Mouse (Mus musculus) heart, embryonic 10.5 days (tissue): Measurements from ENCODE around the gene Pigyl. TPM values are rescaled to one million over a fixed set of nuclear protein-coding genes. Genes with fewer than 3 reads are reported as not detected.

Experiments used
- DNase-seq: peaks from one replicate; pipeline ENCODE4 v3.0.0-alpha.2; 2017; ENCODE audit warnings: low spot score
- H3K27ac ChIP-seq: fragments of 300-500 bp; sonication (generic); 2 replicates; pipeline ENCODE4 v1.5.1; 2016; ENCODE audit warnings: mild to moderate bottlenecking
- H3K27me3 ChIP-seq: fragments of 300-500 bp; sonication (generic); 2 replicates; pipeline ENCODE4 v1.6.1; 2016; ENCODE audit warnings: mild to moderate bottlenecking; ENCODE audit not compliant: poor library complexity, insufficient read depth, severe bottlenecking
- H3K36me3 ChIP-seq: fragments of 300-500 bp; sonication (generic); 2 replicates; pipeline ENCODE4 v1.6.1; 2016; ENCODE audit warnings: mild to moderate bottlenecking, moderate library complexity
- H3K4me1 ChIP-seq: fragments of 300-500 bp; sonication (generic); 2 replicates; pipeline ENCODE4 v1.6.1; 2016; ENCODE audit warnings: mild to moderate bottlenecking
- H3K4me3 ChIP-seq: fragments of 300-500 bp; sonication (generic); 2 replicates; pipeline ENCODE4 v1.5.1; 2016; ENCODE audit warnings: mild to moderate bottlenecking, moderate library complexity
- H3K9me3 ChIP-seq: fragments of 300-500 bp; sonication (generic); 2 replicates; pipeline ENCODE4 v1.6.1; 2016; ENCODE audit warnings: mild to moderate bottlenecking, moderate library complexity
- WGBS: fragments of 180-500 bp; shearing (Covaris S2); methylation state at CpG from one replicate; pipeline ENCODE4 v1.1.7; 2016; 5-methylcytosine and 5-hydroxymethylcytosine counted together
- microRNA-seq: library from miRNA; unstranded; fragments of <30 nt; microRNA quantifications from one replicate; pipeline ENCODE4, GENCODE M21; 2017
- polyA plus RNA-seq: library from polyadenylated mRNA; unstranded; fragments of >200 nt; fragmentation: Nextera tagmentation; extraction: Ambion mirVana; gene quantifications from 2 replicates; pipeline ENCODE4 v1.2.1, GENCODE M21; 2016

Gene Pigyl
- polyA plus RNA-seq, 1 experiment from 2014 or later, result 60.3 TPM

GRCm38 (mm10) chr9:22167751-22168150 is 11.1 kb downstream of the Pigyl start:
- H3K9me3 ChIP-seq, result peaks cover 2% of the 10 kb centered on the region; the same call in 1 of the 2 replicates
- H3K4me3 ChIP-seq, result no peak overlapping the region
- 93% methylated on average over 4 of the region's 4 CpGs for WGBS
- DNase-seq, result peak; percentile 62
- H3K27me3 ChIP-seq, result peaks cover 10% of the 10 kb centered on the region
- H3K36me3 ChIP-seq, result no peaks in the 10 kb centered on the region
- no peaks in the 10 kb centered on the region for H3K4me1 ChIP-seq
- no peak overlapping the region for H3K27ac ChIP-seq

DNA sequence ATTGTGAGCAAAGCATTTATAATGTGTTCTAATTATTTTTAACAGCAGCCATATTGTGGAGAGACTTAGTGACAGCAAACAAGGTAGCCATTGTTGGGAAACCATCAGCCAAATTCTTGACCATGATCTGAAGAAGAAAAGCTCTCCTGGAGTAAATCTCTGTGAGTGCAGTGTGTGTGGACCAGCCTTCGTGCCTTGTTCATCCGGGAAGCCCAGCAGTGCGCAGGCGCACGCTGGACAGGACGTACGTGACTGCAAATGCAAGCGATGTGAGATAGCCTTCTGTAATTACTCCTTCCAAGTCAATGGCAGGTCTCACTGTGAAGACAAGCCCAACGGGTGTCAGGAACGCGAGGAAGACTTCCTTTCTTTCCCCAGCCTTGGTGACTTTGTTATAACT is 12.7 kb downstream of the Pigyl start:
- no peak overlapping the region for H3K27ac ChIP-seq
- no peak overlapping the region for H3K4me3 ChIP-seq
- peak; percentile 70 for DNase-seq
- peaks cover 2% of the 10 kb centered on the region; the same call in 1 of the 2 replicates for H3K9me3 ChIP-seq
- H3K27me3 ChIP-seq, result no peaks in the 10 kb centered on the region
- H3K4me1 ChIP-seq, result no peaks in the 10 kb centered on the region
- 90% methylated on average over 11 of the region's 11 CpGs for WGBS
- no peaks in the 10 kb centered on the region for H3K36me3 ChIP-seq

- DNase-seq, result peak; percentile 59
- no peak overlapping the region for H3K4me3 ChIP-seq
- no peak overlapping the region for H3K27ac ChIP-seq
- peaks cover 8% of the 10 kb centered on the region; the same call in 1 of the 2 replicates for H3K9me3 ChIP-seq
- H3K36me3 ChIP-seq, result no peaks in the 10 kb centered on the region
- WGBS, result 76% methylated on average over 4 of the region's 4 CpGs
- no peaks in the 10 kb centered on the region for H3K27me3 ChIP-seq
- H3K4me1 ChIP-seq, result no peaks in the 10 kb centered on the region
Measured at GRCm38 (mm10) chr9:22172318-22172717, 15.7 kb downstream of the Pigyl start.

GRCm38 (mm10) chr9:22188025-22188611 is 31.5 kb downstream of the Pigyl start, which contains the start of gene Zfp872:
TSS of gene Zfp872 (plus strand) at chr9:22188090.
- peaks cover 10% of the 10 kb centered on the region; the same call in 1 of the 2 replicates for H3K9me3 ChIP-seq
- peaks cover 8% of the 10 kb centered on the region for H3K27me3 ChIP-seq
- 8% methylated on average over 43 of the region's 43 CpGs for WGBS
- H3K36me3 ChIP-seq, result no peaks in the 10 kb centered on the region
- H3K4me1 ChIP-seq, result peaks cover 6% of the 10 kb centered on the region; the same call in 1 of the 2 replicates
- H3K27ac ChIP-seq, result peak within 1 kb of the TSS; percentile 39; the same call in 1 of the 2 replicates
- peak within 1 kb of the TSS; percentile 56 for H3K4me3 ChIP-seq
- DNase-seq, result no peak

GRCm38 (mm10) chr9:22196412-22196811 is 39.8 kb downstream of the Pigyl start:
- no peaks in the 10 kb centered on the region for H3K27me3 ChIP-seq

More at GRCm38 (mm10) chr9:22196412-22196811, 39.8 kb downstream of the Pigyl start:
- Histone ChIP-seq H3K4me1 (no peaks in the 10 kb centered on the region), H3K27ac (no peak overlapping the region), H3K4me3 (no peak overlapping the region), H3K9me3 (peaks cover 18% of the 10 kb centered on the region), H3K36me3 (no peaks in the 10 kb centered on the region)
- WGBS, result 29% methylated on average over 5 of the region's 5 CpGs
- no peak for DNase-seq

Small RNA genes within 50 kb of the gene (microRNA-seq; reads per million reads assigned to microRNA genes)
- 1.5 reads per million for gene Mir7084

Other genes with a start within 250 kb of the Pigyl start
- 6.2 and 6.8 TPM in 2 replicates for gene Rab3d, start 238.7 kb upstream of the Pigyl start, polyA plus RNA-seq
- gene Ccdc159, start 229.4 kb upstream of the Pigyl start, polyA plus RNA-seq, result 3.6 and 4.2 TPM in 2 replicates
- 50.1 and 52.6 TPM in 2 replicates for gene Tmem205, start 229.3 kb upstream of the Pigyl start, polyA plus RNA-seq
- gene Plppr2, start 219.8 kb upstream of the Pigyl start, polyA plus RNA-seq, result 6.5 and 7.0 TPM in 2 replicates
- gene Swsap1, start 201.1 kb upstream of the Pigyl start, polyA plus RNA-seq, result 5.7 and 6.9 TPM in 2 replicates
- 25.0 and 25.9 TPM in 2 replicates for gene Epor, start 193.3 kb upstream of the Pigyl start, polyA plus RNA-seq
- gene Rgl3, start 167.4 kb upstream of the Pigyl start, polyA plus RNA-seq, result 1.8 and 2.3 TPM in 2 replicates
- 0.20 and 0.75 TPM in 2 replicates for gene Ccdc151, start 154.2 kb upstream of the Pigyl start, polyA plus RNA-seq
- 89.8 and 106 TPM in 2 replicates for gene Prkcsh, start 154.0 kb upstream of the Pigyl start, polyA plus RNA-seq
- 0.15 and 0.29 TPM in 2 replicates for gene Elavl3, start 104.8 kb upstream of the Pigyl start, polyA plus RNA-seq
- not detected in 2 replicates for gene Gm49318, start 85.6 kb upstream of the Pigyl start, polyA plus RNA-seq
- gene Zfp653, start 85.5 kb upstream of the Pigyl start, polyA plus RNA-seq, result 9.6 and 10.8 TPM in 2 replicates
- gene Ecsit, start 71.4 kb upstream of the Pigyl start, polyA plus RNA-seq, result 58.4 and 65.6 TPM in 2 replicates
- 246 and 375 TPM in 2 replicates for gene Cnn1, start 57.6 kb upstream of the Pigyl start, polyA plus RNA-seq
- gene Elof1, start 39.7 kb upstream of the Pigyl start, polyA plus RNA-seq, result 149 and 176 TPM in 2 replicates
- gene Acp5, start 21.1 kb upstream of the Pigyl start, polyA plus RNA-seq, result 62.3 and 67.2 TPM in 2 replicates
- 0.11 TPM in 2 replicates for gene Zfp872, start 31.2 kb downstream of the Pigyl start, polyA plus RNA-seq
- gene Zfp809, start 68.9 kb downstream of the Pigyl start, polyA plus RNA-seq, result 17.2 and 19.2 TPM in 2 replicates
- gene Zfp599, start 103.0 kb downstream of the Pigyl start, polyA plus RNA-seq, result 5.1 and 5.4 TPM in 2 replicates
- 17.2 and 19.9 TPM in 2 replicates for gene Zfp810, start 150.8 kb downstream of the Pigyl start, polyA plus RNA-seq
- gene Anln, start 232.3 kb downstream of the Pigyl start, polyA plus RNA-seq, result 45.7 and 56.3 TPM in 2 replicates